Mouse (Mus musculus) cerebellum, adult (tissue): ENCODE data around the gene Pou2f3.

Experiments
- ATAC-seq: cut with Nextera tagmentation; 2 replicates; pipeline ENCODE4 v1.9.2; 2017; ENCODE audit warnings: mild to moderate bottlenecking, moderate library complexity, mixed read lengths; ENCODE audit not compliant: insufficient number of reproducible peaks, low FRiP score, low TSS enrichment

The Pou2f3 gene

DNA sequence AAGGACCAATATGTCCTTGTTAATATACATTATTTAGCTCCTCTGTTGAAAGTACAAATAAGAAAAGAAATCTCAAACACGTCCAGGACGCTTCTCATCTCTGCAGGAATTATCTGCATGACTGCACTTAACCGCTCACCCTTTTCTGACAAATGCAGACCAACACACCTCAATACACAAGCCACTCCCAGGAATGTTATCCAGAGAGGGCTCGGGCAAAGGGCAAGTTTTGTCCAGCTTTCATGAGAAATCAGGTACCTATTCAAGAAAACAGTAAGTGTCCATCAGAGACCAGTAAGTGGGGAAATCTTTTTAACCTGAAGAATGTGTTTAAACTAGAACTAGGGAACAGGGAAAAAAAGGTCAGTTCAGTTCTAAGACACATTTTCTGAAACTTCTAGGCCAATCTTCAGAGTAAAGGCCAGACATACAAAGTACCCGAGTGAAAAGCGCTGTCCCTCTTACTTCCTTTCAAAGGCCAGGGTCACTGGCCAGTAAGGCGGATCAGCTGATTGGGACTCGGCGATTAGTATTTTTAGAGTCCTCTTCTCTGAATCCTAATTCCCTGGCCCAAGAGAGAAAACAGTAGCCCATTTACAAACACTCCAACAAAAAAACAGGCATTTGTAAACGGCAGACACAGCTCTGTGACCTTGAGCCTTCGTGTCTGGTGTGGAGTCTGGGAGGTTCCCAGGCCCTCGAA lies 94.6 kb downstream of the Pou2f3 start:
- peak; percentile 29; the same call in 1 of the 2 replicates for ATAC-seq

DNA sequence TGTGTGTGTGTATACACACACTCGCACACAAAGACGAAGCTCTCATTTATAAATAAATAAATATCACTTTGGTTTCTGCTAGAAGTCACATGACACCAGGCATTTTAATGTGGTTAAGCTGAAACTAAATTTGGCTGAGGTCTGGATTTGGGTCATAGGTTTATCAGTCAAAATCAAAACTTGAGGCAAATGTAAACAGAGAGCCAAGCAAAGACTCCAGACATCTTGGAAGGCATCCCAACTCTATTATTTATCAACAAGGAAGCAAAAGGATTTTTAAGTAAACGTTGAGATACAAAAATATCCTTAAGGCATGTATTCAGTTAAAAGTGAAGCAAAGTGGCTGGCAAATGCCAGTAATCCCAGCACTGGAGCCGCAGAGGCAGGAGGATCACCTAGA lies 95.3 kb downstream of the Pou2f3 start:
- no peak for ATAC-seq

DNA sequence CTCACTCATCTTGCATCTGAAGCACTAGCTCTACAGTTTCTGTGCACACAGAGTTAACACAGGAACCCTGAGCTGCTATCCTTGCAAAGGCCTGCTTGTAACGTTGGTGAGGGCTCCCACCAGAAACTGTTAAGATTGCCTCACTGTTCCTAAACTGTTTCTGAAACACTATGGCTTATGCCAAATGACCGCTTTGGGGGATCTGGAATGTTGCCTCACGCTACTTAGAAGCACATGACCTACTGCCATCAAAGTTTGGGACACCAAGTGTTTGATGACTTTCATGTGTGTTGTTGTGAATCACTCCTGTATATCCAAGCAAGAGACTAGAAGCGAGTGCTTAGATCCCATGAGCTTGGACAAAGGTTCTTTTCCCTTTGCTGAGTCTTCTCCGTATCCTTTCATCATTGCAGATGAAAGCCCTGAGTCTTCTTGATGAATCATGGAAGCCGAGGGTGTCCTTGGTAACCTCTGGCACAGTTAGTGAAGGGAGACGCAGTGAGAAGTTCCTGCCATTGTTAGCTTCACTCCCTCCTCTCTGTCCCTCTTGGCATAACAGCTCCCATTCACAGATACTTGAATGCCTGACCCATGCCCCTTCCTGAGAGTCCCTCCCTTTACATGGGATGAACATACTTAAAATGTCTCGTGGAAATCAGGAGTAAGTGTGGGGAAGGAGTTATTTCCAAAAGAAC lies 99.7 kb downstream of the Pou2f3 start:
- no peak for ATAC-seq

DNA sequence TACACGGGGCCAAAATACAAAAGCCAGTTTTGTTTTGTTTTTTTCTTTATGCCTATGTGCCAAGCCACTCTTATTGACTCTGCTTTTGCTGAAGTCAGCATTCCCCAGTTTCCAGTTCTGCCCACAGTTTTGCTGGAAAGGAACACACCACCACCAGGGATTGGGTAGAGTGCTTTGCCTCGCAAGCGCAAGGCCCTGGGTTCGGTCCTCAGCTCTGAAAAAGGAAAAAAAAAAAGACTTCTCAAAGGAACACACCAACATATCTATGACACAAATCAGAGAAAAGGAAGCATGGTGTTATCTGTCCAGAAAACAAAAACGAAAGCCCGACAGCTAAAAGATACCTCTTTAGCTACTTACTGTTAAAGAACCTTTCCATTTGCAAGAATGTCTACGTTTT lies 101.0 kb downstream of the Pou2f3 start:
- no peak for ATAC-seq

DNA sequence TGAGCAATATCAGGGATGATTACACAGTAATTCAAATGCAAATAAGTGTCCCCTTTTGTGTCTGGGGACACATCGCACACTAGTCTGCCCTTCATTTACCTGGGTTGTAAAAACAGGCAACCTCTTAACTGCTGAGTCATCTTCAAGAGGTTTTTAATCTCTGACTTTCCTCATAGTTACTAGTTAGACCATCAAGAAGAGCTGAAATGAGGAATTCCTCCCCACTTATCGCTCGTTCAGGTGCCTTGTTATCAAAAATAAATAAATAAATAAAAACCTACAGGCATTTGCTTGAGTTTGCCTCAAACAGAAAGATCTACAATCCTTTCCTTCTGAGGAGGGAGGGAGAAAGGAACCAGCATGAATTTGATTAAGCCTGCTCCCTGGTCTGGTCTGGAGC lies 101.4 kb downstream of the Pou2f3 start:
- ATAC-seq: no peak

DNA sequence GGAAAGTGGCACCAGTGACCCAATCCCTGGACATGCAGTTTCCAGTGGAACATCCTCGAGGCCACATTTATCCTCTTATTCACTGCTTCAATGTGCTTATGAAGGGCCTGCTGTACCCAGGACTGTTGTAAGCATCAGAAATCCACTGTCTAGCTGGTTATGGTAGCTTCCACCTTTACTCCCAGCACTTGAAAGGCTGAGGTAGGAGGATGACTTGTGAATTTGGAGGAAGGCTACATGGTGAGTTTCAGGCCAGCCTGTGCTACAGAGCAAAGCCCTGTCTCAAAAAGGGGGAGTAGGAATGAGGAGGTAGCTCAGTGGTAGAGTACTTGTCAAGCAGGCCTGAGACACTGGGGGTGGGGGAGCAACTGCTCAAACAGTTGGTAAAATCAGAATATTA lies 102.1 kb downstream of the Pou2f3 start:
- ATAC-seq: no peak

DNA sequence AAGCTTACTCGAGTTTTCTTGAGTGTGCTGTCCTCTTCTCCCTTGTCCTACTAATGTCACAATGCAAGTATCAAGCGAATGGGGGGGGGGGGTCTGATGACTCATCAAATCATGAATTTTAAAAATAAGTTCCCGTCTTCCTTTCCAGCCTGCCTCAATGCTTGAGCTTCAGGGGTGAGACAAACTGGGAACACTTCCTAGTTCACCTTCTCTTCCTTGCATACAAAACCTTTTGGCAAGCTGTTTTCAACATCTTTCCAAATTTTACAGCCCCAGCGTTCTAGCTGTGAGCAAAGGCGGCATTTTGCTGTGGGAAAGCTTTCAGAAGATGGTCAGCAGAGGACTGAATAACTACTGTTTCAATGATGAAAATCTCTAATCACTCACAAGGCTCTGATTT lies 102.6 kb downstream of the Pou2f3 start:
- no peak for ATAC-seq

DNA sequence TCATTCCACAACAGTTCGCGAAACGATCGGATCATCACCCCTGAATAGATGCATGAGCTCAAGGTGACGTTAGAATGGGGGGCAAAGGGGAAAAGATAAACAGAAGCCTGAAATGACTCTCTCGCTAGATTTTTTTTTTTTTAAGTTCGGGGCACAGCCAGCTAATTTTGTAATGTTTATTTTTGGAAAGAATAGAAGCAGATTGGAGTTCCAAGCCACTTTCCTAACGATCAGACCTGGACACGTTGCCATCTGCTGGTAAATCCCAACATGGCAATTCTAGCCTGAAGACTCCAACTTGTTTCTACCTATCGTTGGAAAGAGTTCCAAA lies 103.0 kb downstream of the Pou2f3 start, which contains the start of gene Arhgef12:
Gene Arhgef12, minus strand, starts transcription at position 53 of the 331 bp plus-strand sequence.
- 0 out of 2 replicates have a peak, but pooled peaks have one; percentile 18 for ATAC-seq

DNA sequence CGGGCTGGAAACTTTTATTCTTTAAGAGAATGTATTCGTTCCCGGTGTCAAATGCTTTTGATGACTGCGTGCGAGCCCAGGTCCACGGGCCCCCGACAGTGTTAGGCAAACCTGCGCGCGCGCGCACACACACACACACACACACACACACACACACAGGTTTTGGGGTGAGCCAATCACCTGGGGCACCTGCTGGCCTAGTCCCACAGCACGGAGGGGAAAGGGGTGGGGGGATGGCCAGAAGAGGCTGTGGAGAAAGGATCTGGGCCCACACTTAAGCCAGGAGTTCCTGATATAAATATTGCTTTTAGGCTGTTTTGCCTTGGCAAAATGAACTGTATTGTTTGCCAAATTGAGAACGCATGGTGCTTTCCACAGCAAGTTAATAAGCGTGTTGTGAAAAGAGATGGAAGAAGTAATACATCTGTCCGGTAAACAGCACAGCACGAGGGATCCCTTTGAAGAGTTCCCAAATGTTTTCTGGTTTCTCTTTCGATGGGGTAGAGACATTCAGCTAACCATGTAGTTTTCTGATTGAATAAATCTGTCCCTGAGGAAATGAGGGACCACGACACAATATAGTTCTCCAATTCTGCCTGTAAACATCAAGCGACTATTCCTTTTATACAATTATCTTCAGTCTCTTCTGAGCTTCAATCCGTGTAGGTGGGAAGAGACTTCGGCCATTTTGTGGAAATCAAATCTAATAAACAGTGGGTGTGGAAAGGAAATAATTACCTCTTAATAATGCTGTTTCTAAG lies 103.6 kb downstream of the Pou2f3 start:
- no peak for ATAC-seq

DNA sequence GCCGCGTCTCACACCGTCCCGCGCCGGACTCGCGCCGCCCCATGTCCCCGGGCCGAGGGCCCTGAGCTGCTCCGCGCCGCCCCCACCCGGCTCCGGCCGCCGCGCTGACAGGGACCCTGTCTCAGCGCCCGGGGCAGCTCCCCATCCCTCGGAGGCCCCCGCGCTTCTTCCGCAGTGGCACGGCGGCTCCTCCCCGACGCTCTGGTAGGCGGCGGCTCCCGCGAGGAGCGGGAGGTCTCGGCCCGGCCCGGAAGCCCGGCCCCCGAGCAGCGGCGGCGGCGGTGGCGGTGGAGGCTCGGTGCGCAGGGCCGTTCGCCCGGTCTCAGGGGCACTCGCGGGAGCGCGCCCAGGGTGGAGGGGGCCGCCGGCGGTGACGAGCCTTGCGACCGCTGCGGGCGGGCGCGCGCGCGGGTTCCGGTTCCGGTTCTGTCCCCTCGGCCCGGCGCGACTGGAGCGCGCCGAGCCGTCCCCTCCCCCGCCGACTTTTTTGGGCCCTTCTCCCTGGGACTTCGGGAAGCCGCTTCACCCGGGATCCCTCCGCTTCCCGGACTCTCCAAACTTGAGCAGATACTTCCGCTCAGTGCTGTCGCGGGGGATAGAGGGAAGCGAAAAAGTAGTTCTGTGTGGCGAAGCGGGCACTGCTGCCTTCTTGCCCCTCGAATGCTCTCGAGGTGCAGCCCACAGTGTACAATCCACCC lies 104.4 kb downstream of the Pou2f3 start:
- ATAC-seq: peak; percentile 79

DNA sequence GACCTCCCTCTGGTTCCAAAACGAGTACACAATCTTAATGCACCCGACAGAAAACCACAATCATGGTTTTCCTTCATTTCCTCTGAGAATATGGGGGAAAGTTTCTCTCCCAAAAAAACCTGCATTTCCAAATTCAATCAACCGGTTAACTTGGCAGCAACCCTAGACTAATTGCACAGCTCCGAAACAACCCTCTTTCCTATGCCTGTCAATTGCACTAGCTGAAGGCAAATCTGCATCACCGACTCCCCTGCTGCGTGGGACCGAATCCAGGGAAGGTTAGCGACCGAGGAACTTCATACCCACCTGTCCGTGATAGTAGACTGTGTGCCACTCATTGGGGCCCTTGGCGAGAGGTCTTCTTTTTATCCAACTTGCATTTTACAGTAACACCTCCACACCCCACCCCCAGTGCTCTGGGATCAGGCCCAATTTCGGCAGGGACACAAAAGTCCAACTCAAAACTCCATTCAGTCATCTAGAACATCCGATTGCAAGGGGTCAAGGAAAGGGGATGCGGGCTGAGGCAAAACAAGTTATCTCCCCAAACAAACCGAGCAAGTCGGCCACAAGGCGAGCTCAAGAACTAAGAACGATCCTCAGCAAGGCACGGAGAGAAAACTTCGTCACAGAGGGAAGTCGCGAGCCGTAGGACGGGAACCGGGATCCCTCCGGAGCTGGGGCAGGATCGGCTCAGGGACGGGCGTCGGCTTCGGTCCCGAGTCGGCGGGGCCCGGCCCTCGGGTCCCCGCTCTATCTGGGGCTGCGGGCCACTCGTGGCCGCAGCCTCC lies 105.1 kb downstream of the Pou2f3 start:
- no peak for ATAC-seq

DNA sequence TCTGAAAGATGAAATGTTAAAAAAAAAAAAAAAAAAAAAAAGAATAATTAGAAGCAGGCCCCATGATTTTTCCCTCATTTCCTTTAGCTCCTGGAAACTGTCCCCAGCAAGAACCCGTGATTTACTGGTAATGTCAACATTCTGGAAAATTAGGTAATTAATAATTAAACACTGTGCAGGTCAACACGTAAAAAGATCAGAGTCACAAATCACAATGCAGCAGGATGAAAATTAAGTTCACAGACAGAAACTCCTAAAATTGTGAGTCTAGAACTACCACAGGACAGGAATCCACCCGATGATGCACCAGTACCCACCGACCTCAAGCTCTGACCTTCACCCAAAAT lies 105.7 kb downstream of the Pou2f3 start:
- ATAC-seq: no peak

DNA sequence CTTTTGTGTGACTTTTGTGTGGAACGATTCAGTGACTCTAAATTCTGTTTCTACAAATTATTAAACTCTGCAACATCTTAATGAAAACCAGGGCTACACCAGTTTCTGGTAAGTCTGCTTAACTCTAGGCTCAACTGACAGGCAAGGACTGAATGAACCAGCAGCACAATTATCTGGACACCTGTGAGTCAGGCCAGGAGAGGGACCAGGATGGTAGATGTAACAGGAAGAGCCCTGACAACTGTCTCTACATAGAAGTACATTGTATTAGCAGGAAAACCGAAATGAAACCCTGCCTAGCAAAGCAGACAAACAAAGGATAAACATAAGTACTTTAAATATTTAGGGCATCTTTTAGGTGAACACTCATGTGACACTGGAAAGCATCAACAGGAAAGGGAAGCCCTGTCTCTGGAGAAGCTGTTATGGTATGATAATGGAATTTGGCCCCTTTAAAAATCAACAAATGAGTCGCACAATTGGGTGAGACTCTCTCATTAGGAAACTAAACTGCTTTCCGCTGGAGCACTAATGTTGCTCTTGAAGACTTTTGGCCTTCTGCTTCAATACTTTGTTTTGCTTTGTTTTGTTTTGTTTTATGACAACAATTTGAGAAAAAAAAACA lies 106.4 kb downstream of the Pou2f3 start:
- no peak for ATAC-seq

DNA sequence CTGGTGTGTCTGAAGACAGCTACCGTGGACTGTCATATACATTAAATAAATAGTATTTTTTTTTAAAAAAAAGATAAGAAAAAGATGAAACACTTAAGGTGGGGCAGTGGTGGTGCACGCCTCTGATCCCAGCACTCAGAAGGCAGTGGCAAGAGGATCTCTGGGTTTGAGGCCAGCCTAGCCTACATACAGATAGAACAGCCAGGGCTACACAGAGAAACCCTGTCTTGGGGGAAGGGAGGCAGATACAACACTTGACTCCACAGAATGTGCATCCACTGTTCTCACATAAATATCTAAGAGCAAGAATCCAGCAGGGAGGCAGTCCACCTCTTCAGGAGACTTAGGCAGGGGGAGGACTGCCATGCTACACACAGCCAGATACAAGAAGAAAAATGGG lies 107.2 kb downstream of the Pou2f3 start:
- no peak for ATAC-seq

DNA sequence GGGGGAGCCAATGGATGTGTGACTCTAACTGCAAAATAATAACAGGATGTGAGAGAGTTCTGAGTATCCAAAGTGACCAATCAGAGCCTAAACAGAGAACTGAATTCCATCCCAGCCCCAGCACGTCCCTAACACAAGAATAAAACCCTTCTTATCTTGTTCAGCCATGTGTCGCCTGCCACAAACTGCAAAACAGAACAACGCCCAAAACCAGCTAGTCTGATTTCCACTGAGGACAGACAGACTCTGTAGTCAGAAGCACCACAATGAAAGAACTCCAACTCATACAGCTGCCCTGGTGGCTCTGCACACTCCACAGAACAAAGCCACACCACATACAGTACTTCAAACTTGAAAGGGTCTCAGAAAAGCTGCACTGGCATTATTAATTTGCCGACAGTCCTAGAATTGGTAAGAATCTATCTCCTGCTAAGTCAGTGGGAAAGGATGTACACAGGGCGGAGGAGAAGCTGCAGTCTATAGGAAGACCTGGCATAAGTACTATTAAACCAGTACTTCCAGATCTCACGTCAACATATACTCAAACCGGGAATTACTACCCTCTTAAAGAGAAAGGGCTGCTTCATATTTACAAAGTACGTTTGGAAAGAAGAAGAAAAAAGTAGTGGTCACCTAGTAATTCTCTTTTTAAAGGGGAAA lies 108.1 kb downstream of the Pou2f3 start:
- ATAC-seq: no peak

DNA sequence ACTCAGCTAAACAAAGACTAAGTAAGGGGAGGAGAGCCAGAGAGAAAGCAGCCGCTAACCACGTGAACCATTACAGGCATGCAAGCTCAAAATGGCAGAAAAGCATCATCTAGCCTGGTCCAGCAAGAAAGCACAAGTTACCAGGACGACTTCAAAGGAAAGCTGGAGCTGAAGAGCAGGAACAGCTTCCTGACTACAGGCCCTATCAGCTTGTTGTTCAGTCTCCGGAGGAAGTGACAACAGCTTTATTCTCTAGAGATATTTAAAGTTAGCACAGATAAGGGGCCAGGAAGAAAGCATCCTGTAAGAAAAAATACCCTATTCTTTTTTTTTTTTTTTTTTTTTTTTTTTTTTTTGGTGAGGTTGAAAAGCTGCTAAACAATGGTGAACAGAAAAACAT lies 111.2 kb downstream of the Pou2f3 start:
- no peak for ATAC-seq

DNA sequence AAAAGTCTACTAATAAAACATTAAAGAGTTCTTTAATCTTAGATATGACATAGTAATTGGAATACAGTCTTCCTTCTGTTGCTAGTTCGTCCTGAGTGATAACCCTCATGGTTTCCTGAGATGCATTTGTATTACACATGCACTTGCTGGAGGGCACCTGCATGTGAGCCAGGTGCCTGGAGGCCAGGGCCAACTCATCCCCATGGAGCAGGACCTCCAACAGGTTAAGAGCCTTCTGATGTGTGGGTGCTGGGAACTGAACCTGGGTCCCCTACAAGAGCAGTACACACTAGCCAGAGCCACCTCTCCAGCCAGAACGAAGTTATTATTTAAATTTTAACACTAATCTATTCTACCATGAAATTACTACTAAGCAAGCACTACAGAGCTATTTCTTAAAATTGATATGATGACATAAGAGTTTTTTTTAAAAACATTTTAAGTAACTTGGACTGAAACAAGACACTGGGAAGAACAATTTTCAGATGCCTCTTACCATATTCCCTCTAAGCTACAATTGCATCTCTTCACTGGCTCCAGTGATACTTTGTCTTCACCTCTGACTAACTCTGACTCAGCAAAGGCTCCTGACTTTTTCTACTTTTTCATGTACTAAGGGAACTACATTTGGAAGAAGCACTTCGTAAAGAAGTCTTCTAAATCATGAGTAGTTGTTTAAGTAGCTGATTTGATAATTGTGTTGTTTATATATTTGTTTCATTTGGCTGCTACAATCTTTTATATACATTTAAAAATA lies 112.2 kb downstream of the Pou2f3 start:
- ATAC-seq: no peak

DNA sequence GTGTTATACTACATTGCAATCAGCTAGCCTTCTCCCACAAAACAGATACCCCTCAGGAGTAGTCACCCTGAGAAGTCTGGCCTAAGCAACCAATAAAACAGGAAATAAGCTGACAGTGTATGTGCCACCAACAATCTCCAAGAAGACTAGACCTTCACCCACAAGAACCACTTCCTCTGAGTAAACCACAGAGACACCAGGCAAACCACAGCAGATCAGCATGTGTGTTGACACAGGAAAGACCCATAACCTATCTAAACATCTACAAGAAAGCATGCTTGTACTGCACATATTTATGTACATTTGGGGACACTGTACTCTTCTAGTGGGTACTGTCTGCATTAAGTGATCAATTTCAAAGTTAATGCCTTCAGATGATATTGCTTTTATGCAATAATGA lies 113.8 kb downstream of the Pou2f3 start:
- ATAC-seq: no peak

DNA sequence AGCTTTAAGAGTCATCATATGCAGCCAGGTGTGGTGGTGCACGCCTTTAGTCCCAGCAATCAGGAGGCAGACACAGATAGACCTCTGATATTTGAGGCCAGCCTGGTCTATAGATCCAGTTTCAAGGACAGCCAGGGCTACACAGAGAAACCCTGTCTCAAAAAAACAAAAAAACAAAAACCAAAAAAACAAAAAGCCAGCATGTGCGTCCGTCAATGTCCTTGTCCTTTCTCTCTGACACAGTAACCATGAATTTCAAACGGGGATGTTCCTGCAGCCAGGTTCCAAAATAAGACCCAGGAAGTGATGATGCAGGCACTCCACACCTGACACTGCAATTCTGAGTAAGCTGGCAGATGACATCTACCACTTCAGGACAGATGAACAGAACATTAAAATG lies 115.3 kb downstream of the Pou2f3 start:
- ATAC-seq: no peak
